Mouse (Mus musculus): ENCODE measurements around the gene Adsl. TPM values are rescaled to one million over a fixed set of nuclear protein-coding genes. Genes with fewer than 3 reads are reported as not detected.

Gene Adsl
- polyA plus RNA-seq, 1 experiment from 2014 or later: 55.1 TPM

- no peaks in the 10 kb centered on the region for H3K9me3 ChIP-seq (replicated peaks; ENCODE audit: control insufficient read depth, low read length)
- H3K36me3 ChIP-seq (ENCODE audit: control insufficient read depth, insufficient read depth): 0 out of 2 replicates have a peak, but pooled peaks cover 2% of the 10 kb centered on the region
- H3K4me2 ChIP-seq (ENCODE audit: low read depth, low read length): no peak overlapping the region
- H3K27me3 ChIP-seq (ENCODE audit: control insufficient read depth, insufficient read depth, low read depth, low read length): no peaks in the 10 kb centered on the region
- 61% methylated on average over 10 of the region's 10 CpGs for whole genome bisulfite sequencing (ENCODE audit: insufficient replicate concordance)
- no peak overlapping the region for H3K4me3 ChIP-seq (ENCODE audit: low read depth, low read length)
- no peak overlapping the region for H3K9ac ChIP-seq (ENCODE audit: low read depth, low read length)
- H3K27ac ChIP-seq (ENCODE audit: low read length): no peak overlapping the region
- ATAC-seq (ENCODE audit: low read depth): 0 out of 2 replicates have a peak, but pooled peaks have one; percentile 3
- H3K4me1 ChIP-seq (ENCODE audit: control insufficient read depth, low read depth, low read length): no peaks in the 10 kb centered on the region
Observed at GRCm38 (mm10) chr15:81008689-81009123, 60.4 kb downstream of the Adsl start.

GRCm38 (mm10) chr15:81010114-81010513, 61.8 kb downstream of the Adsl start:
- no peaks in the 10 kb centered on the region for H3K4me1 ChIP-seq (ENCODE audit: control insufficient read depth, low read depth, low read length)
- 78% methylated on average over 7 of the region's 7 CpGs for WGBS (ENCODE audit: insufficient replicate concordance)
- H3K36me3 ChIP-seq (ENCODE audit: control insufficient read depth, insufficient read depth): 0 out of 2 replicates have a peak, but pooled peaks cover 2% of the 10 kb centered on the region
- H3K4me2 ChIP-seq (ENCODE audit: low read depth, low read length): no peak overlapping the region
- no peak overlapping the region for H3K27ac ChIP-seq (ENCODE audit: low read length)
- no peak overlapping the region for H3K9ac ChIP-seq (ENCODE audit: low read depth, low read length)
- no peak for ATAC-seq (ENCODE audit: low read depth)
- no peak overlapping the region for H3K4me3 ChIP-seq (ENCODE audit: low read depth, low read length)
- H3K9me3 ChIP-seq (replicated peaks; ENCODE audit: control insufficient read depth, low read length): no peaks in the 10 kb centered on the region
- no peaks in the 10 kb centered on the region for H3K27me3 ChIP-seq (ENCODE audit: control insufficient read depth, insufficient read depth, low read depth, low read length)

- H3K27ac ChIP-seq (ENCODE audit: low read length): no peak overlapping the region
- H3K9ac ChIP-seq (ENCODE audit: low read depth, low read length): no peak overlapping the region
- H3K36me3 ChIP-seq (ENCODE audit: control insufficient read depth, insufficient read depth): peaks cover 5% of the 10 kb centered on the region; the same call in 1 of the 2 replicates
- WGBS (ENCODE audit: insufficient replicate concordance): 44% methylated on average over 3 of the region's 3 CpGs
- no peaks in the 10 kb centered on the region for H3K9me3 ChIP-seq (replicated peaks; ENCODE audit: control insufficient read depth, low read length)
- H3K4me2 ChIP-seq (ENCODE audit: low read depth, low read length): no peak overlapping the region
- H3K4me3 ChIP-seq (ENCODE audit: low read depth, low read length): no peak overlapping the region
- H3K27me3 ChIP-seq (ENCODE audit: control insufficient read depth, insufficient read depth, low read depth, low read length): no peaks in the 10 kb centered on the region
- H3K4me1 ChIP-seq (ENCODE audit: control insufficient read depth, low read depth, low read length): no peaks in the 10 kb centered on the region
- no peak for ATAC-seq (ENCODE audit: low read depth)
Observed at GRCm38 (mm10) chr15:81011523-81011922, 63.2 kb downstream of the Adsl start.

GRCm38 (mm10) chr15:81012359-81012758, 64.1 kb downstream of the Adsl start:
- no peak for ATAC-seq (ENCODE audit: low read depth)
- Histone ChIP-seq H3K4me1 (ENCODE audit: control insufficient read depth, low read depth, low read length) (no peaks in the 10 kb centered on the region), H3K4me3 (ENCODE audit: low read depth, low read length) (no peak overlapping the region), H3K9ac (ENCODE audit: low read depth, low read length) (no peak overlapping the region), H3K27ac (ENCODE audit: low read length) (no peak overlapping the region), H3K9me3 (replicated peaks; ENCODE audit: control insufficient read depth, low read length) (no peaks in the 10 kb centered on the region), H3K36me3 (ENCODE audit: control insufficient read depth, insufficient read depth) (peaks cover 5% of the 10 kb centered on the region; the same call in 1 of the 2 replicates), H3K27me3 (ENCODE audit: control insufficient read depth, insufficient read depth, low read depth, low read length) (no peaks in the 10 kb centered on the region), H3K4me2 (ENCODE audit: low read depth, low read length) (no peak overlapping the region)
- WGBS (ENCODE audit: insufficient replicate concordance): 69% methylated on average over 4 of the region's 4 CpGs

- no peak for ATAC-seq (ENCODE audit: low read depth)
- Histone ChIP-seq H3K9ac (ENCODE audit: low read depth, low read length) (no peak overlapping the region), H3K9me3 (replicated peaks; ENCODE audit: control insufficient read depth, low read length) (no peaks in the 10 kb centered on the region), H3K27ac (ENCODE audit: low read length) (no peak overlapping the region), H3K4me1 (ENCODE audit: control insufficient read depth, low read depth, low read length) (no peaks in the 10 kb centered on the region), H3K4me3 (ENCODE audit: low read depth, low read length) (no peak overlapping the region), H3K4me2 (ENCODE audit: low read depth, low read length) (no peak overlapping the region), H3K27me3 (ENCODE audit: control insufficient read depth, insufficient read depth, low read depth, low read length) (no peaks in the 10 kb centered on the region), H3K36me3 (ENCODE audit: control insufficient read depth, insufficient read depth) (peaks cover 5% of the 10 kb centered on the region; the same call in 1 of the 2 replicates)
- WGBS (ENCODE audit: insufficient replicate concordance): 68% methylated on average over 7 of the region's 7 CpGs
Observed at GRCm38 (mm10) chr15:81013186-81013585, 64.9 kb downstream of the Adsl start.

GRCm38 (mm10) chr15:81015068-81015744, 66.9 kb downstream of the Adsl start:
- ATAC-seq (ENCODE audit: low read depth): no peak
- H3K27me3 ChIP-seq (ENCODE audit: control insufficient read depth, insufficient read depth, low read depth, low read length): no peaks in the 10 kb centered on the region
- no peaks in the 10 kb centered on the region for H3K4me1 ChIP-seq (ENCODE audit: control insufficient read depth, low read depth, low read length)
- no peak overlapping the region for H3K9ac ChIP-seq (ENCODE audit: low read depth, low read length)
- H3K4me3 ChIP-seq (ENCODE audit: low read depth, low read length): no peak overlapping the region
- H3K27ac ChIP-seq (ENCODE audit: low read length): no peak overlapping the region
- 60% methylated on average over 5 of the region's 5 CpGs for WGBS (ENCODE audit: insufficient replicate concordance)
- H3K36me3 ChIP-seq (ENCODE audit: control insufficient read depth, insufficient read depth): peaks cover 5% of the 10 kb centered on the region; the same call in 1 of the 2 replicates
- no peaks in the 10 kb centered on the region for H3K9me3 ChIP-seq (replicated peaks; ENCODE audit: control insufficient read depth, low read length)
- no peak overlapping the region for H3K4me2 ChIP-seq (ENCODE audit: low read depth, low read length)

- 74% methylated on average over 10 of the region's 10 CpGs for WGBS (ENCODE audit: insufficient replicate concordance)
- no peaks in the 10 kb centered on the region for H3K4me1 ChIP-seq (ENCODE audit: control insufficient read depth, low read depth, low read length)
- no peak overlapping the region for H3K27ac ChIP-seq (ENCODE audit: low read length)
- no peak overlapping the region for H3K4me2 ChIP-seq (ENCODE audit: low read depth, low read length)
- ATAC-seq (ENCODE audit: low read depth): no peak
- no peaks in the 10 kb centered on the region for H3K27me3 ChIP-seq (ENCODE audit: control insufficient read depth, insufficient read depth, low read depth, low read length)
- no peak overlapping the region for H3K9ac ChIP-seq (ENCODE audit: low read depth, low read length)
- peaks cover 5% of the 10 kb centered on the region; the same call in 1 of the 2 replicates for H3K36me3 ChIP-seq (ENCODE audit: control insufficient read depth, insufficient read depth)
- no peak overlapping the region for H3K4me3 ChIP-seq (ENCODE audit: low read depth, low read length)
- H3K9me3 ChIP-seq (replicated peaks; ENCODE audit: control insufficient read depth, low read length): no peaks in the 10 kb centered on the region
Observed at GRCm38 (mm10) chr15:81016488-81016887, 68.2 kb downstream of the Adsl start.

GRCm38 (mm10) chr15:81017308-81017707, 69.0 kb downstream of the Adsl start:
- Histone ChIP-seq H3K27ac (ENCODE audit: low read length) (no peak overlapping the region), H3K4me3 (ENCODE audit: low read depth, low read length) (no peak overlapping the region), H3K4me2 (ENCODE audit: low read depth, low read length) (no peak overlapping the region), H3K9ac (ENCODE audit: low read depth, low read length) (no peak overlapping the region), H3K36me3 (ENCODE audit: control insufficient read depth, insufficient read depth) (peaks cover 5% of the 10 kb centered on the region; the same call in 1 of the 2 replicates), H3K4me1 (ENCODE audit: control insufficient read depth, low read depth, low read length) (peaks cover 3% of the 10 kb centered on the region), H3K27me3 (ENCODE audit: control insufficient read depth, insufficient read depth, low read depth, low read length) (no peaks in the 10 kb centered on the region), H3K9me3 (replicated peaks; ENCODE audit: control insufficient read depth, low read length) (no peaks in the 10 kb centered on the region)
- 77% methylated on average over 7 of the region's 7 CpGs for WGBS (ENCODE audit: insufficient replicate concordance)
- no peak for ATAC-seq (ENCODE audit: low read depth)
